Mouse (Mus musculus) thymus, adult 2 months (tissue): Measurements from ENCODE around the gene Ddx39b. TPM values are rescaled to one million over a fixed set of nuclear protein-coding genes. Genes with fewer than 3 reads are reported as not detected.
A peak's percentile ranks its signal among the peaks of the same experiment; 100 is the strongest.

ENCODE experiments used
- DNase-seq: peaks from one replicate; pipeline ENCODE4 v3.0.0; 2021
- H3K27ac ChIP-seq: fragments of 200-500 bp; 2 replicates; pipeline ENCODE4 v1.5.1; 2012; ENCODE audit warnings: low read length, control low read depth; ENCODE audit not compliant: control insufficient read depth, insufficient read depth
- H3K27me3 ChIP-seq: fragments of 200-500 bp; 2 replicates; pipeline ENCODE4 v1.6.1; 2012; ENCODE audit warnings: mild to moderate bottlenecking, low read length, moderate library complexity, mixed read lengths; ENCODE audit not compliant: control insufficient read depth, insufficient read depth
- H3K36me3 ChIP-seq: fragments of 200-500 bp; 2 replicates; pipeline ENCODE4 v1.6.1; 2012; ENCODE audit warnings: mild to moderate bottlenecking, low read length, moderate library complexity; ENCODE audit not compliant: control insufficient read depth, insufficient read depth
- H3K4me1 ChIP-seq: fragments of 200-500 bp; replicated peaks from 2 replicates; pipeline ENCODE4 v1.6.1; 2012; ENCODE audit warnings: low read length; ENCODE audit not compliant: control insufficient read depth, insufficient read depth
- H3K4me3 ChIP-seq: fragments of 200-500 bp; 2 replicates; pipeline ENCODE4 v1.5.1; 2012; ENCODE audit warnings: mild to moderate bottlenecking, low read length, control low read depth, moderate library complexity; ENCODE audit not compliant: control insufficient read depth, insufficient read depth
- CTCF ChIP-seq: fragments of 200-500 bp; IDR thresholded peaks from 2 replicates; pipeline ENCODE4 v1.5.1; 2012; ENCODE audit warnings: mild to moderate bottlenecking, control low read depth, low read length, moderate library complexity, borderline replicate concordance; ENCODE audit not compliant: control insufficient read depth, poor library complexity, insufficient read depth; ENCODE audit errors: extremely low read depth
- POLR2A ChIP-seq: fragments of 200-500 bp; IDR thresholded peaks from 2 replicates; pipeline ENCODE4 v1.6.1; 2012; ENCODE audit warnings: mild to moderate bottlenecking, low read length, control low read depth, moderate library complexity; ENCODE audit not compliant: control insufficient read depth, poor library complexity, insufficient read depth; ENCODE audit errors: extremely low read depth
- WGBS: fragments of 180-500 bp; shearing (Covaris S2); methylation state at CpG from one replicate; pipeline ENCODE4 v1.1.7; 2018; 5-methylcytosine and 5-hydroxymethylcytosine counted together
- polyA plus RNA-seq: library from polyadenylated mRNA; depleted of rRNA; stranded (reverse); fragments of >200 nt; gene quantifications from 2 replicates; pipeline ENCODE4 v1.2.3, GENCODE M21; 2012

Ddx39b gene
- polyA plus RNA-seq, 1 experiment: 778 TPM

DNA sequence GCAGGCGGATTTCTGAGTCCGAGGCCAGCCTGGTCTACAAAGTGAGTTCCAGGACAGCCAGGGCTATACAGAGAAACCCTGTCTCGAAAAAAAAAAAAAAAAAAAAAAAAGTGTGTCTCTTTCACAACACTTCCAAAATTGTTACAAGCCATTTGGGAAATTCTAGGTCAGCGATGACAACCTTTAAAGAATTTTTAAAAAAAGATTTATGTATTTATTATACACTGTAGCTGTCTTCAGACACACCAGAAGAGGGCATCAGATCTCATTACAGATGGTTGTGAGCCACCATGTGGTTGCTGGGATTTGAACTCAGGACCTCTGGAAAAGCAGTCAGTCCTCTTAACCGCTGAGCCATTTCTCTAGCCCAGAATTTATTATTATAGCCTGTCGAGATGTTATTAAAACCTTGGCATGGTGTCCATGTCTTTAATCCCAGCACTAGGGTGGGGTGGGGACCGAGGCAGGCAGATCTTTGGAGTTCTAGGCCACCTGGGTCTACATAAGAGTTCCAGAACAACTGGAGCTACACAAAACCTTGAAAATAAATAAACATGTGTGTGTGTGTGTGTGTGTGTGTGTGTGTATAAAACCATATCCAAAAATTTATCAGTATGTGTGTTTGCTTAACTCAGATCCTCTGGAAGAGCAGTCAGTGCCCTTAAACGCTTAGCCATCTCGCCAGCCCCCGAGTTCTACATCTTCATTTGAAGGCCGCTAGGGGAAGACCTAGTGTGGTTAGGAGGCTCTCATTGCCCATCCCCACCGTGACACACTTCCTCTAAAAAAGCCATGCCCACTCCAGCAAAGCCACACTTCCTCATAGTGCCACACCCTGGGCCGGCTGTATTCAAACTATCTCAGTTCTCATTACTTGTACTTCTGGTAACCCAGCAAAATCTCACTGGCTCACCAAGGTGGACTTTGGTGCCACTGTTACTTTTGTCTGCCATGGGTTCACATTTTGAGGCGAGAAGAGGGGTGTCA is 17.2 kb downstream of the Ddx39b start:
- TF ChIP-seq CTCF: no peak
- no peak for TF ChIP-seq POLR2A
- peaks cover 13% of the 10 kb centered on the region for H3K4me1 ChIP-seq
- H3K4me3 ChIP-seq: no peak overlapping the region
- peaks cover 2% of the 10 kb centered on the region; the same call in 1 of the 2 replicates for H3K36me3 ChIP-seq
- peak overlapping the region; percentile 37; the same call in 1 of the 2 replicates for H3K27ac ChIP-seq
- WGBS: 36% methylated on average over 14 of the region's 14 CpGs
- peak; percentile 41 for DNase-seq
- H3K27me3 ChIP-seq: no peaks in the 10 kb centered on the region

DNA sequence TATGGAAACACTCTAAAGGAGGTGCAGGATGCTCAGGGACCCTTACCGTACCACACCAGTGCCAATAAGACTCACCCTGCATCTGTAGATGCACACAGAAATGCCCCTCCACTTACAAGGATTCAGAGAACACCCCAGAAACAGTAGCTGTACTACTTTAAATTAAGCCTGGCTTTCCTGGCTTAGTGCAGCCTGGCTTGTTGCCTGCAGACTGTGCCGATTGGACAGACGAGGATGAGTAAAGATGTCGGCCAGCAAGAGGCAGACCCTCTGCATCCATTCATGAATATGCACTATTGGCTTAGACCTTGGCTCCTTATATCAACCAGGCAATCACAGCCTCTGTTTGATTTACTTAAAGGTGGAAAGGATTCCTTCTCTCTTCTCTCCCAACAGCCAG is 18.1 kb downstream of the Ddx39b start:
- H3K4me1 ChIP-seq: peaks cover 19% of the 10 kb centered on the region
- no peaks in the 10 kb centered on the region for H3K36me3 ChIP-seq
- no peaks in the 10 kb centered on the region for H3K27me3 ChIP-seq
- H3K27ac ChIP-seq: peak overlapping the region; percentile 37; the same call in 1 of the 2 replicates
- DNase-seq: no peak
- no peak for TF ChIP-seq POLR2A
- no peak for TF ChIP-seq CTCF
- no peak overlapping the region for H3K4me3 ChIP-seq
- 91% methylated on average over 4 of the region's 4 CpGs for WGBS

DNA sequence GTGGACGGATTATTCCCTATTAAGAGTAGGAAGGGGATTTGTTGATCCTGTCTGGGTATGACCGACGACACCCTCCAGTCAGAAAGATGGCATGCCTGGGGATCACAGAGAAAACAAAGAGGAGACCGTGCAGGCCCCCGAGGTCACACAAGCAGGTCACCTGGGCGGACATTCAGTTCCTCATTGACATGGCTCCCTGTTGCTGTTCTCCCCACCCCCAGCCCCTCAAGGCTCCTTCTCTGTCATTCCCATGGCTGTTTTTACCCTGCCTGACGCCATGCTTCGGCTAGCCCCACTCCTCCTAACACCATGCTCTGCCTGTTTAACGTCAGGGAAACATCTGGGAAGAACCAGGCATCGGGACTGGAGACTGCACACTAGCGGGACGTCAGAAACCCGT is 20.1 kb downstream of the Ddx39b start:
- DNase-seq: no peak
- Histone ChIP-seq H3K4me3 (no peak overlapping the region), H3K27me3 (no peaks in the 10 kb centered on the region), H3K27ac (no peak overlapping the region), H3K4me1 (peaks cover 19% of the 10 kb centered on the region), H3K36me3 (0 out of 2 replicates have a peak, but pooled peaks cover 3% of the 10 kb centered on the region)
- no peak for TF ChIP-seq POLR2A
- TF ChIP-seq CTCF: no peak
- WGBS: 97% methylated on average over 13 of the region's 13 CpGs

DNA sequence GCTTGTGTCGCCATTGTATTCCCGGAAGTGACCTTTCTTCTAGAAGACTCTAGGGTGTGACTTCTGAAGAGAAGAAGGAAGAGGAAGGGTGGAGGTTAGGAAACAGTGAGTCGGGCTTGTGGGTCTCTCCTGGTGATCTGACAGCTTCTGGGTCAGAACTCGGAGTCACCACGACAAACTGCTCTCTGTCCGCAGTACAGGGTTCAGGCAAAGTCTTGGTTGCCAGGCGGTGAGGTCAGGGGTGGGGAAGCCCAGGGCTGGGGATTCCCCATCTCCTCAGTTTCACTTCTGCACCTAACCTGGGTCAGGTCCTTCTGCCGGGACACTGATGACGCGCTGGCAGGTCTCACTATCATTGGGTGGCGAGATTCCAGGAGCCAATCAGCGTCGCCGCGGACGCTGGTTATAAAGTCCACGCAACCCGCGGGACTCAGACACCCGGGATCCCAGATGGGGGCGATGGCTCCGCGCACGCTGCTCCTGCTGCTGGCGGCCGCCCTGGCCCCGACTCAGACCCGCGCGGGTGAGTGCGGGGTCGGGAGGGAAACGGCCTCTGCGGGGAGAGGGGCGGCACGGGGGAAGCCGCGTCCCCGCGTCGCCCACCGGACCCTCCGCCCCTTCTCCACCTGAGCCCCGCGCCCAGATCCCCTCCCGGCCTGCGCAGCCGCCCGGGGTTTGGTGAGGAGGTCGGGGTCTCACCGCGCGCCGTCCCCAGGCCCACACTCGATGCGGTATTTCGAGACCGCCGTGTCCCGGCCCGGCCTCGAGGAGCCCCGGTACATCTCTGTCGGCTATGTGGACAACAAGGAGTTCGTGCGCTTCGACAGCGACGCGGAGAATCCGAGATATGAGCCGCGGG is 21.3 kb downstream of the Ddx39b start, which contains the start of gene H2-D1:
H2-D1 (plus strand) TSS at position 67 of the 859 bp plus-strand sequence.
- H3K27ac ChIP-seq: peak within 1 kb of the TSS; percentile 70; the same call in 1 of the 2 replicates
- 0 out of 2 replicates have a peak, but pooled peaks cover 3% of the 10 kb centered on the region for H3K36me3 ChIP-seq

DNA sequence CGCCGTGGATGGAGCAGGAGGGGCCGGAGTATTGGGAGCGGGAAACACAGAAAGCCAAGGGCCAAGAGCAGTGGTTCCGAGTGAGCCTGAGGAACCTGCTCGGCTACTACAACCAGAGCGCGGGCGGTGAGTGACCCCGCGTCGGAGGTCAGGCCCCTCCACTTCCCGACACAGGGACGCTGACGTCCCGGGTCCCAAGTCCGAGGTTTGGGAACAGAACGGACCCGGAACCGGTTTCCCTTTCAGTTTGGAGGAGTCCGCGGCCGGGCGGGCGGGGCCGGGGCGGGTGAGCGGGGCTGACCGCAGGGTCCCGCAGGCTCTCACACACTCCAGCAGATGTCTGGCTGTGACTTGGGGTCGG is 22.0 kb downstream of the Ddx39b start:
- Histone ChIP-seq H3K27ac (no peak overlapping the region), H3K27me3 (no peaks in the 10 kb centered on the region), H3K4me1 (peaks cover 15% of the 10 kb centered on the region), H3K36me3 (0 out of 2 replicates have a peak, but pooled peaks cover 3% of the 10 kb centered on the region), H3K4me3 (peak overlapping the region; percentile 66)
- DNase-seq: no peak
- 2% methylated on average over 31 of the region's 31 CpGs for WGBS
- TF ChIP-seq POLR2A: no peak
- no peak for TF ChIP-seq CTCF

More for the DNA sequence above, 21.3 kb downstream of the Ddx39b start, which contains the start of gene H2-D1:
- Histone ChIP-seq H3K27me3 (no peaks in the 10 kb centered on the region), H3K4me1 (peaks cover 17% of the 10 kb centered on the region), H3K4me3 (peak within 1 kb of the TSS; percentile 66)
- TF ChIP-seq CTCF (peak; percentile 66; the same call in 1 of the 2 replicates), POLR2A (peak; percentile 99)
- peak; percentile 99 for DNase-seq
- under 1% methylated on average over 73 of the region's 73 CpGs for WGBS
